Mouse (Mus musculus) olfactory bulb, adult 2 months (tissue): ENCODE measurements around the gene V1ra8.
"Not testable (repeated sequence)": the region's sequence is repeated elsewhere in the genome, so short reads cannot be mapped to it uniquely, and the experiment has no call there.

ENCODE experiments used
- CTCF ChIP-seq: fragments of 200-500 bp; IDR thresholded peaks from 2 replicates; pipeline ENCODE4 v1.5.1; 2012; ENCODE audit warnings: low read depth, mild to moderate bottlenecking, low read length, moderate library complexity; ENCODE audit not compliant: insufficient read depth
- POLR2A ChIP-seq: fragments of 200-500 bp; IDR thresholded peaks from 2 replicates; pipeline ENCODE4 v1.6.1; 2012; ENCODE audit warnings: mild to moderate bottlenecking, low read depth, low read length, moderate library complexity; ENCODE audit not compliant: insufficient read depth

- TF ChIP-seq POLR2A, CTCF: not testable (repeated sequence)
Observed at GRCm38 (mm10) chr6:90232114-90232513, 29.5 kb downstream of the V1ra8 start.
